Mouse (Mus musculus): Measurements from ENCODE around the gene D130043K22Rik. TPM values are rescaled to one million over a fixed set of nuclear protein-coding genes. Genes with fewer than 3 reads are reported as not detected.

D130043K22Rik gene
- polyA plus RNA-seq, 1 experiment, result 1.6 TPM

DNA sequence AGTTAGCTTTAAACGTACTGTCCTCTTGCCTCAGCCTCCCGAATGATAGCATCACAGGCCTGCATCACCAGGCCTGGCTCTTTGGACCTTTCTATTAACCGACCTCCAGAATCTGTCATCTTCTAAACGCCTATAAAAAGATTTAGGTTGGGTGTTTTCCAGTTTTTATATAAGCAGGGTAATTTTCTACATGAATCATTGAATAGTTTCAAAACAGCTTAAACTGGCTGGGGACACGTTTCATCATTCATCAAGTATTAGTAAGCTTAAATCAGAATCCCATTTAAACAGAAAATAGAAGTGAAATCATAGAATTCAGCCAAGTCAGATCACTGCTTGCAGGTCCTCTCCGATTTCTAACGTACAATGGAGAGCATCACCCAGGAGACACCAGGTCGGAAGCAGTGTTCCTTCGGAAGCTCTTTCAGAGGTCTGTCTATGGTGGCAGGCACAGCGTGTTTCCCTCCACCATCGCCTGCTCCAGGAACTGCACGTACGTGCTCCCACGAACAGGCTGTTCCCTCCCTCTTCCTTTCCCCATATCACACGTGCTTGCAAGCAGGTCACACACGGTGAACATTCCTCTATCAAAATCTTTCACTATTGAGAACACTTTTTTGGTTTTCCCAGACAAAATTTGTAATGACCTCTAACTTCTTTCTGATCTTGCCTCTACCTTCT is 22.1 kb upstream of the D130043K22Rik start:
- TF ChIP-seq POLR2A (IDR thresholded peaks at IDR 0.05; ENCODE audit: low read depth, low read length) (no peak), CTCF (IDR thresholded peaks at IDR 0.05; ENCODE audit: extremely low read depth, insufficient read length, insufficient replicate concordance, low read depth, low read length) (no peak)
- peaks cover 2% of the 10 kb centered on the region; the same call in 1 of the 2 replicates for H3K4me1 ChIP-seq (ENCODE audit: control insufficient read depth, insufficient read depth, insufficient read length, low read length)
- WGBS, result 87% methylated on average over 16 of the region's 16 CpGs

DNA sequence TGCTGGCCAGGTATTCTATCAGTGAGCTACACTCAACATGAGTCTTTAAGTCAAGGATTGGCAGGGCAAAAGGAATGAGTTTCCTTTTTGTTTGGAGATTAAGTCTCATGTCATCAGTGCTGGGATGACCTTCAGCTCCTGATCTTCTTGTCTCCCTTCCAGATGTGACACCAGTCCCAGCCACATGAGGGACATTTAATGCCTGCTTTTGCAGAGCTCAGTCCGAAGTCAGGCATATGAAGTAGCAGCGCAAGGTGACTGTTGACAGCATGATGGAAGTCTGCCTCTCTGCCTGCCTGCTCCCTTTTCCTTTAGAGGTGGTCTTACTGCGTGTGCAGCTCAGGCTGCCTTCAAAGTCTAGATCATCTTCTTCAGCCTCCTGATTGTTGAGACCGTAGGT is 20.3 kb upstream of the D130043K22Rik start:
- WGBS, result 93% methylated on average over 4 of the region's 4 CpGs
- H3K4me3 ChIP-seq (ENCODE audit: low read depth, low read length), result no peak overlapping the region
- no peaks in the 10 kb centered on the region for H3K27me3 ChIP-seq (ENCODE audit: control insufficient read depth, insufficient read depth, low read length)
- H3K36me3 ChIP-seq (ENCODE audit: control insufficient read depth, insufficient read depth, low read length), result peaks cover 12% of the 10 kb centered on the region
- TF ChIP-seq CTCF (IDR thresholded peaks at IDR 0.05; ENCODE audit: extremely low read depth, insufficient read length, insufficient replicate concordance, low read depth, low read length) (no peak), POLR2A (IDR thresholded peaks at IDR 0.05; ENCODE audit: low read depth, low read length) (no peak)
- no peak overlapping the region for H3K27ac ChIP-seq (ENCODE audit: insufficient read depth, low read depth, low read length)
- peaks cover 2% of the 10 kb centered on the region; the same call in 1 of the 2 replicates for H3K4me1 ChIP-seq (ENCODE audit: control insufficient read depth, insufficient read depth, insufficient read length, low read length)

More for the DNA sequence above, 22.1 kb upstream of the D130043K22Rik start:
- Histone ChIP-seq H3K4me3 (ENCODE audit: low read depth, low read length) (no peak overlapping the region), H3K27me3 (ENCODE audit: control insufficient read depth, insufficient read depth, low read length) (no peaks in the 10 kb centered on the region), H3K27ac (ENCODE audit: insufficient read depth, low read depth, low read length) (no peak overlapping the region), H3K36me3 (ENCODE audit: control insufficient read depth, insufficient read depth, low read length) (peaks cover 14% of the 10 kb centered on the region)

DNA sequence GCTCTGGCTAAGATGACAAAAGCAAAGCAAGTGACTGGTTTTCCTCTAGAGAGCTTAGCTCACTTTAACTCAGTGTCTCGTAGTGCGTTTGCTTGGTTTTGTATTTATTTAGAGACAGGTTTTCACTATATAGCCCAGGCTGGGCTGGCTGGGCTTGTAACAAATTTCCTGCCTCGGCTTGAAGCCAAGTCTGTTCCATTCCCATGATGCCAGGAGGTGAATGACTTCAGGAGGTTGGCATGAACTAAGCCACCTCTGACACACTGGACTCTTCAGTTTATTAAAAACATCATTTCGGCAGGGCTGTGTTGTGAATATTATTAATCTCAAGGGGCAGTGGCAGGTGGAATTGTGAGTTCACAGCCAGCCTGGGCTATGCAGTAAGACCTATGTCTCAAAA is 19.3 kb upstream of the D130043K22Rik start:
- Histone ChIP-seq H3K36me3 (ENCODE audit: control insufficient read depth, insufficient read depth, low read length) (peaks cover 10% of the 10 kb centered on the region), H3K27me3 (ENCODE audit: control insufficient read depth, insufficient read depth, low read length) (no peaks in the 10 kb centered on the region), H3K4me1 (ENCODE audit: control insufficient read depth, insufficient read depth, insufficient read length, low read length) (no peaks in the 10 kb centered on the region; the same call in 1 of the 2 replicates), H3K4me3 (ENCODE audit: low read depth, low read length) (no peak overlapping the region), H3K27ac (ENCODE audit: insufficient read depth, low read depth, low read length) (no peak overlapping the region)
- TF ChIP-seq CTCF (IDR thresholded peaks at IDR 0.05; ENCODE audit: extremely low read depth, insufficient read length, insufficient replicate concordance, low read depth, low read length) (no peak), POLR2A (IDR thresholded peaks at IDR 0.05; ENCODE audit: low read depth, low read length) (no peak)
- WGBS, result 81% methylated on average over 4 of the region's 4 CpGs

DNA sequence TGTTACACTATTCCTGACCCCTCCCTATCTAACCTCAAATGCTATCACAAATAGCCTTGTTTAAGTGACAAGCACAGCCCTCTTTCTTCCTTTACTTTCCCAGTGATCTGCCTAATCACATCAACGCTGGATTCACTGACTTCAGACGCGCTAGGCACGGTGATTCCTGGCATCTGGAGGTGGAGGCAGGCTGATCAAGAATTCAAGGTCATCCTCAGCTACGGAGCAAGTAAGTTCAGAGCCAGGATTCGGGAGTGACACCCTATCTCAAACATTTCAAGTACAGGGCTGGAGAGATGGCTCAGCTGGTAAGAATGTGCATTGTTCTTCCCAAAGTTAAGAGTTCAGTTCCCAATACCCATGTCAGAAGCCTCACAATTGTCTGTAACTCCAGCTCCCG is 18.8 kb upstream of the D130043K22Rik start:
- H3K27me3 ChIP-seq (ENCODE audit: control insufficient read depth, insufficient read depth, low read length), result no peaks in the 10 kb centered on the region
- no peak overlapping the region for H3K4me3 ChIP-seq (ENCODE audit: low read depth, low read length)
- peaks cover 7% of the 10 kb centered on the region for H3K36me3 ChIP-seq (ENCODE audit: control insufficient read depth, insufficient read depth, low read length)
- H3K27ac ChIP-seq (ENCODE audit: insufficient read depth, low read depth, low read length), result no peak overlapping the region
- H3K4me1 ChIP-seq (ENCODE audit: control insufficient read depth, insufficient read depth, insufficient read length, low read length), result no peaks in the 10 kb centered on the region; the same call in 1 of the 2 replicates
- no peak for TF ChIP-seq POLR2A (IDR thresholded peaks at IDR 0.05; ENCODE audit: low read depth, low read length)
- 70% methylated on average over 7 of the region's 7 CpGs for whole genome bisulfite sequencing

DNA sequence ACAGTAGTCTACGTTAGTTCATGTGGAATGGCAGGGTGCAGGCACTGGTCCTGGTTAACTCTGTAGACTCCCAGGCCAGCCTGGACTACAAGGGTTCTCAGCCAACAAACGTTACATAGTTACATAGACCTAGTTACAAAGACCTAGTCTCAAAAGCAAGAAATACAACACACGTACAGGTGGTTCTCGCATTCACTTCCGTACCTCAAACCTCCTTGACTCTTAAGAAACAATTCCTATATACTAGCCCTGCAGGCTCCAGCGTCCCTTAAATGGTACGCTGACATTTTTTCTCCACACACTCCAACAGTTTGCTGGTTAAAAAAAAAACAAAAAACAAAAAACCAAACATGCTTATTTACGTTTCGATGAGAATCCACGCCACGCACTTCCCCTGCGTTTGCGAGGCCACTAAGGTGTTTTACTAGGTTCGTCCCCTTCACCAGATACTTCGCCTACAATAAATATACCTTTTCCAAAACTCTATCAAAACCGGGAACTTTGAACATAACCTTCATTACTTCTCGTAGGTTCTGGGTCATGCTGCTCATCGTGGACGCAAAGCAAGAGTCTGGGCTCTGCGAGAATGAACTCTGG is 14.1 kb upstream of the D130043K22Rik start:
- WGBS, result under 1% methylated on average over 20 of the region's 20 CpGs

DNA sequence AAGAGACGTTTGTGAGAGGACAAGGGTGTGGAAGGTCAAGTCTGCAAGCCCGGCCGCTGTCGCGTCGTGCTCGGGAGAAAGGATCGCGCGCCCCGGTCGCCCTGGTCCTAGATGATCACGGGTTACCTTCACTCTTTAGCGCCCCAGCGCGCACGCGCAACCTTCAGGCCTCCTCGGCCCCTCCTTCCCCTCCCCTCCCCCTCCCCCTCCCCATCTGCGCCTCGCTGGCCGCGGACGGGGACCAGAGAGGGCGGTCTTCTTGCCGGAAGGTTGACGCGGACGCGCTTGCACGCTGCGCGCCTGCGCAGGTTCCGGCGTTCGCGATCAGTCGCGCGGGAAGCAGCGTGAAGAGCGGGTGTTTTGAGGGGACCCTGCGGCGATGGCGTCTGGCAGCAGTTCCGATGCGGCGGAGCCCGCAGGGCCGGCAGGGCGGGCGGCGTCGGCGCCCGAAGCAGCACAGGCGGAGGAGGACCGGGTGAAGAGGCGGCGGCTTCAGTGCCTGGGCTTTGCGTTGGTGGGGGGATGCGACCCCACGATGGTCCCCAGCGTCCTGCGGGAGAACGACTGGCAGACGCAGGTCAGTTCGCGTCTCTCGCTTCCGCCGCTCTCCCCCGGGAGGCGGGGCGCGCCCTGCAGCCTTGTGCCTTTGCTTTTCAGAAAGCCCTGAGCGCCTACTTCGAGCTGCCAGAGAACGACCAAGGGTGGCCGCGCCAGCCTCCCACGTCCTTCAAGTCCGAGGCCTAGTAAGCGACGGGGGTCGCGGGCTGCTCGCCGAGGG is 13.4 kb upstream of the D130043K22Rik start, which contains the start of the genes Acot13 and Tdp2:
Gene Acot13 (minus strand): TSS at position 188 of the 778 bp plus-strand sequence.
Gene Tdp2 (plus strand): TSS at position 327 of the 778 bp plus-strand sequence.
- Histone ChIP-seq H3K4me1 (ENCODE audit: control insufficient read depth, insufficient read depth, insufficient read length, low read length) (no peaks in the 10 kb centered on the region; the same call in 1 of the 2 replicates), H3K36me3 (ENCODE audit: control insufficient read depth, insufficient read depth, low read length) (peaks cover 5% of the 10 kb centered on the region), H3K4me3 (ENCODE audit: low read depth, low read length) (peak within 1 kb of the TSS; percentile 90), H3K27me3 (ENCODE audit: control insufficient read depth, insufficient read depth, low read length) (no peaks in the 10 kb centered on the region), H3K27ac (ENCODE audit: insufficient read depth, low read depth, low read length) (peak within 1 kb of the TSS; percentile 88)
- TF ChIP-seq CTCF (IDR thresholded peaks at IDR 0.05; ENCODE audit: extremely low read depth, insufficient read length, insufficient replicate concordance, low read depth, low read length), result no peak
- TF ChIP-seq POLR2A (IDR thresholded peaks at IDR 0.05; ENCODE audit: low read depth, low read length), result peak; percentile 82
- WGBS, result under 1% methylated on average over 90 of the region's 90 CpGs

More for the DNA sequence above, 14.1 kb upstream of the D130043K22Rik start:
- H3K36me3 ChIP-seq (ENCODE audit: control insufficient read depth, insufficient read depth, low read length), result peaks cover 2% of the 10 kb centered on the region; the same call in 1 of the 2 replicates
- H3K4me3 ChIP-seq (ENCODE audit: low read depth, low read length), result peak overlapping the region; percentile 65
- no peaks in the 10 kb centered on the region for H3K27me3 ChIP-seq (ENCODE audit: control insufficient read depth, insufficient read depth, low read length)
- peak; percentile 22; the same call in 1 of the 2 replicates for TF ChIP-seq CTCF (IDR thresholded peaks at IDR 0.05; ENCODE audit: extremely low read depth, insufficient read length, insufficient replicate concordance, low read depth, low read length)
- no peak for TF ChIP-seq POLR2A (IDR thresholded peaks at IDR 0.05; ENCODE audit: low read depth, low read length)
- no peaks in the 10 kb centered on the region; the same call in 1 of the 2 replicates for H3K4me1 ChIP-seq (ENCODE audit: control insufficient read depth, insufficient read depth, insufficient read length, low read length)
- peak overlapping the region; percentile 73 for H3K27ac ChIP-seq (ENCODE audit: insufficient read depth, low read depth, low read length)

All from small intestine, adult 2 months (tissue).